Mouse (Mus musculus) NIH3T3 (cell line): Measurements from ENCODE around the gene Pik3ca.

Source experiments
- DNase-seq: peaks from one replicate; pipeline ENCODE4 v3.0.0-alpha.2; 2012; ENCODE audit warnings: low read depth

Gene Pik3ca

GRCm38 (mm10) chr3:32454329-32455021 lies 57.0 kb downstream of the Pik3ca start:
- no peak for DNase-seq

GRCm38 (mm10) chr3:32459777-32460176 lies 62.3 kb downstream of the Pik3ca start:
- DNase-seq: peak; percentile 73

GRCm38 (mm10) chr3:32467321-32467720 lies 69.8 kb downstream of the Pik3ca start:
- no peak for DNase-seq

GRCm38 (mm10) chr3:32468411-32468810 lies 70.9 kb downstream of the Pik3ca start:
- no peak for DNase-seq

GRCm38 (mm10) chr3:32470449-32470848 lies 73.0 kb downstream of the Pik3ca start:
- DNase-seq: no peak

GRCm38 (mm10) chr3:32471098-32471497 lies 73.6 kb downstream of the Pik3ca start:
- DNase-seq: no peak

- no peak for DNase-seq
Measured at GRCm38 (mm10) chr3:32472191-32472900, 74.9 kb downstream of the Pik3ca start.

GRCm38 (mm10) chr3:32473184-32473583 lies 75.7 kb downstream of the Pik3ca start:
- DNase-seq: no peak

GRCm38 (mm10) chr3:32479961-32480360 lies 82.5 kb downstream of the Pik3ca start:
- DNase-seq: no peak

GRCm38 (mm10) chr3:32483035-32483434 lies 85.6 kb downstream of the Pik3ca start:
- no peak for DNase-seq

GRCm38 (mm10) chr3:32486543-32486942 lies 89.1 kb downstream of the Pik3ca start:
- peak; percentile 75 for DNase-seq

GRCm38 (mm10) chr3:32488172-32488571 lies 90.7 kb downstream of the Pik3ca start:
- DNase-seq: no peak

GRCm38 (mm10) chr3:32490076-32490927 lies 92.8 kb downstream of the Pik3ca start:
- DNase-seq: no peak

- DNase-seq: no peak
Measured at GRCm38 (mm10) chr3:32490928-32491315, 93.5 kb downstream of the Pik3ca start.

- no peak for DNase-seq
Measured at GRCm38 (mm10) chr3:32492097-32493090, 94.9 kb downstream of the Pik3ca start, which contains the start of gene Kcnmb3. Gene Kcnmb3 (minus strand): TSS chr3:32492231.

GRCm38 (mm10) chr3:32494387-32495087 lies 97.1 kb downstream of the Pik3ca start:
- no peak for DNase-seq

GRCm38 (mm10) chr3:32495088-32495770 lies 97.8 kb downstream of the Pik3ca start:
- DNase-seq: no peak

GRCm38 (mm10) chr3:32495856-32496710 lies 98.6 kb downstream of the Pik3ca start:
- DNase-seq: peak; percentile 52

- peak; percentile 66 for DNase-seq
Measured at GRCm38 (mm10) chr3:32496711-32497070, 99.2 kb downstream of the Pik3ca start.
